Mouse (Mus musculus): ENCODE measurements around the gene Itga3. TPM values are rescaled to one million over a fixed set of nuclear protein-coding genes. Genes with fewer than 3 reads are reported as not detected.

The Itga3 gene
- polyA plus RNA-seq, 1 experiment from 2014 or later: 26.1 TPM

GRCm38 (mm10) chr11:94994947-94995772, 81.4 kb downstream of the Itga3 start:
- Histone ChIP-seq H3K36me3 (ENCODE audit: insufficient read depth, low read length) (peaks cover 33% of the 10 kb centered on the region; the same call in 1 of the 2 replicates), H3K4me1 (replicated peaks; ENCODE audit: insufficient read depth, low read length) (peaks cover 40% of the 10 kb centered on the region), H3K4me2 (ENCODE audit: low read length) (peak overlapping the region; percentile 97), H3K27me3 (ENCODE audit: insufficient read depth, low read length) (no peaks in the 10 kb centered on the region), H3K9ac (ENCODE audit: low read depth, low read length) (peak overlapping the region; percentile 15; the same call in 1 of the 2 replicates), H3K9me3 (replicated peaks; ENCODE audit: low read length) (no peaks in the 10 kb centered on the region), H3K27ac (no peak overlapping the region), H3K4me3 (replicated peaks; ENCODE audit: low read depth, low read length) (peak overlapping the region; percentile 90; the same call in 1 of the 2 replicates)
- ATAC-seq (replicated peaks; ENCODE audit: low FRiP score, low read depth): no peak
- 69% methylated on average over 11 of the region's 11 CpGs for whole genome bisulfite sequencing
- no peak for DNase-seq (ENCODE audit: low spot score)
- TF ChIP-seq CTCF (IDR thresholded peaks at IDR 0.05; ENCODE audit: low read depth): no peak

Other genes starting within 250 kb of the Itga3 start
- gene Col1a1, start 140.6 kb downstream of the Itga3 start, polyA plus RNA-seq (2015; fragmentation: Nextera tagmentation; extraction: Ambion mirVana): 353 and 441 TPM in 2 replicates
- not detected in 2 replicates for gene Hils1, start 109.2 kb downstream of the Itga3 start, polyA plus RNA-seq (2015; fragmentation: Nextera tagmentation; extraction: Ambion mirVana)
- 0.28 and 0.52 TPM in 2 replicates for gene Sgca, start 100.5 kb downstream of the Itga3 start, polyA plus RNA-seq (2015; fragmentation: Nextera tagmentation; extraction: Ambion mirVana)
- gene Ppp1r9b, start 85.8 kb downstream of the Itga3 start, polyA plus RNA-seq (2015; fragmentation: Nextera tagmentation; extraction: Ambion mirVana): 10.3 and 10.6 TPM in 2 replicates
- gene Samd14, start 66.9 kb downstream of the Itga3 start, polyA plus RNA-seq (2015; fragmentation: Nextera tagmentation; extraction: Ambion mirVana): 13.1 and 14.5 TPM in 2 replicates
- gene Pdk2, start 35.4 kb downstream of the Itga3 start, polyA plus RNA-seq (2015; fragmentation: Nextera tagmentation; extraction: Ambion mirVana): 94.5 and 94.7 TPM in 2 replicates
- gene Dlx3, start 43.3 kb upstream of the Itga3 start, polyA plus RNA-seq (2015; fragmentation: Nextera tagmentation; extraction: Ambion mirVana): 0.45 and 0.62 TPM in 2 replicates
- gene Dlx4, start 69.5 kb upstream of the Itga3 start, polyA plus RNA-seq (2015; fragmentation: Nextera tagmentation; extraction: Ambion mirVana): not detected in 2 replicates
- 0.09 TPM in 1 of 2 replicates, not detected in the other for gene Tac4, start 184.7 kb upstream of the Itga3 start, polyA plus RNA-seq (2015; fragmentation: Nextera tagmentation; extraction: Ambion mirVana)
- 49.0 and 52.1 TPM in 2 replicates for gene Kat7, start 233.4 kb upstream of the Itga3 start, polyA plus RNA-seq (2015; fragmentation: Nextera tagmentation; extraction: Ambion mirVana)